Mouse (Mus musculus): Measurements from ENCODE around the gene Sigmar1.
"Not testable (repeated sequence)": the region's sequence is repeated elsewhere in the genome, so short reads cannot be mapped to it uniquely, and the experiment has no call there.

DNA sequence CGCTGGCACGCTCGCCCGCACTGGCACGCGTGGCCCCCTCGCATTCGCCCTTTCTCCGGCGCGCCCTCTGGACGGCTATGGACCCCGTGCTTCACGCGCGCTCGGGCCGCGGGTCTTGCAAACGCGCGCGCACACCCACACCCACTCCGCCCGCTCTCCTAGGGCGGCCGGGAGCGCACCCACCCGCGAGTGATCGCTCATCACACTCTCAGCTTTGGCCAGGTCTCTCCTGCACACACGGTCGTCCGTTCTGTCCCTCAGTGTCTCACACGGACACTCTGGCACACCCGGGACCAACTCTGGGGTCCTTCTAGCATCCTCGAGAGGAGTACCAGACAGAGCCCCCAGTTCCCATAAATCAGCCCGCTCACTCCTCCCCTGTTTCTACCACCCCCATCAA is 60.2 kb downstream of the Sigmar1 start:
- not testable (repeated sequence) for TF ChIP-seq CTCF, EP300 (IDR thresholded peaks at IDR 0.05)

Measured in lung, postnatal 0 days (tissue).